Mouse (Mus musculus): ENCODE data around the gene Mrps6. TPM values are rescaled to one million over a fixed set of nuclear protein-coding genes. Genes with fewer than 3 reads are reported as not detected.

Gene Mrps6
- total and polyA plus RNA-seq, 3 experiments: 40.8 to 71.0 TPM; not detected in 1

DNA sequence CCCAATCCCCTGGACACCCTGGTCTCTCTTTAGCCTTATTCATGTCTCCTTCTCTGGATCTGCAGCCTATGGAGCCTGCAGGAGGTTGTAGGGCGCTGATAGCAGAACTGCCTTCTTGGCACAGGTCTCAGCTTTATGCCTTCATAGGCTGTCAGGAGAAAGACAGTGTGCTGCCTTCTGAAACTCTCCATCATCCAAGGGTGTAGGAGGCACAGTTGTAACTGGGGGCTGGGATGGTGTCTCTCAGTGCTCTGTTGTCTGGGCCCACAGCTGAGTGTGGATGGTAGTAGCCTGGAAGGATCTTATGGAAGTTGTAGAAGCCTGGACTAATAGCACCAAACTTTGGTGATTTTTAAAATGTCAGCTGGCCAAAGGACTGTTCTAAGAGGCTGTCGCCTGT lies 46.9 kb downstream of the Mrps6 start:
- no peaks in the 10 kb centered on the region for H3K79me2 ChIP-seq (ENCODE audit: control insufficient read depth, insufficient read depth, low read length, poor library complexity)
- no peak overlapping the region for H3K4me3 ChIP-seq (ENCODE audit: control insufficient read depth in 1 of 2, insufficient read depth in 1 of 2, low read depth in 2 of 2, low read length in 2 of 2)
- H3K9me3 ChIP-seq (replicated peaks; ENCODE audit: insufficient read depth, low read length): no peaks in the 10 kb centered on the region
- no peak overlapping the region for H3K9ac ChIP-seq (ENCODE audit: control insufficient read depth, low read depth, low read length, poor library complexity, severe bottlenecking)
- H3K36me3 ChIP-seq (ENCODE audit: control insufficient read depth in 1 of 2, insufficient read depth in 2 of 2, low read length in 2 of 2): peaks cover 0 to 1% of the 10 kb centered on the region in 2 experiments; a peak in 2 of 4 replicates
- H3K4me1 ChIP-seq (ENCODE audit: control insufficient read depth in 1 of 2, insufficient read depth in 2 of 2, low read length in 2 of 2): no peaks in the 10 kb centered on the region
- H3K27ac ChIP-seq (ENCODE audit: control insufficient read depth, low read depth, low read length): no peak overlapping the region
- no peak for DNase-seq (ENCODE audit: low read depth, low spot score)
- no peaks in the 10 kb centered on the region for H3K27me3 ChIP-seq (ENCODE audit: control insufficient read depth in 1 of 2, insufficient read depth in 2 of 2, low read length in 2 of 2)
- TF ChIP-seq ZC3H11A (IDR thresholded peaks at IDR 0.05; ENCODE audit: low read depth, low read length): no peak
- TF ChIP-seq TAL1 (IDR thresholded peaks at IDR 0.05; ENCODE audit: low read length): no peak
- TF ChIP-seq POLR2A (IDR thresholded peaks at IDR 0.05; ENCODE audit: control insufficient read depth in 1 of 2, insufficient read depth in 1 of 2, low read depth in 1 of 2, low read length in 2 of 2, poor library complexity in 1 of 2): no peak
- no peak for TF ChIP-seq ZKSCAN1 (IDR thresholded peaks at IDR 0.05; ENCODE audit: low read depth, low read length)
- TF ChIP-seq CHD2 (IDR thresholded peaks at IDR 0.05; ENCODE audit: low read length): no peak
- TF ChIP-seq ZNF384 (IDR thresholded peaks at IDR 0.05; ENCODE audit: low read depth, low read length): no peak

DNA sequence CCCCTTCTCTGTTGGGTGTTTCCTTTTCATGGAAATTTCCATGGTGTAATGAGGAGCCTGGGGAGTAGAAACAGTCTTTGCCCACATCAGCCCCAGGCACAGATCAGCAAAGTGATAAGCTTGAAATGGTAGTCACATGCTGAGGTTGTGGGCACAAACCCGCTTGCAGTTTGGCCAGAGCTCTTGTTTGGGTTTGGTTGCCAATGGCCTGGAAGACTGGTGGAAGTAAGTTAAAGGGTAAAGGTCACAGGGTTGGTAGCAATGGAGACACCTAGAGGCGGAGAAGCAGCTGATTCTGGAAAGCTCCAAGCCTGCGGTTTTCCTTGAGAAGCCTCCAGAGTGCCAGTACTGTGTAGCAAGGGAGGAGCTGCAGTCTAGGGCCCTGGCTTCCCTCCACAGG lies 47.6 kb downstream of the Mrps6 start:
- Histone ChIP-seq H3K4me1 (ENCODE audit: control insufficient read depth in 1 of 2, insufficient read depth in 2 of 2, low read length in 2 of 2) (no peaks in the 10 kb centered on the region), H3K4me3 (ENCODE audit: control insufficient read depth in 1 of 2, insufficient read depth in 1 of 2, low read depth in 2 of 2, low read length in 2 of 2) (no peak overlapping the region), H3K27me3 (ENCODE audit: control insufficient read depth in 1 of 2, insufficient read depth in 2 of 2, low read length in 2 of 2) (no peaks in the 10 kb centered on the region), H3K9ac (ENCODE audit: control insufficient read depth, low read depth, low read length, poor library complexity, severe bottlenecking) (no peak overlapping the region), H3K36me3 (ENCODE audit: control insufficient read depth in 1 of 2, insufficient read depth in 2 of 2, low read length in 2 of 2) (peaks cover 0 to 1% of the 10 kb centered on the region in 2 experiments; a peak in 2 of 4 replicates), H3K79me2 (ENCODE audit: control insufficient read depth, insufficient read depth, low read length, poor library complexity) (no peaks in the 10 kb centered on the region), H3K27ac (ENCODE audit: control insufficient read depth, low read depth, low read length) (no peak overlapping the region), H3K9me3 (replicated peaks; ENCODE audit: insufficient read depth, low read length) (no peaks in the 10 kb centered on the region)
- TF ChIP-seq E2F4 (IDR thresholded peaks at IDR 0.05; ENCODE audit: borderline replicate concordance, low read depth, low read length) (no peak), GATA1 (IDR thresholded peaks at IDR 0.05; ENCODE audit: low read depth, low read length) (no peak)
- no peak for DNase-seq (ENCODE audit: low read depth, low spot score)

DNA sequence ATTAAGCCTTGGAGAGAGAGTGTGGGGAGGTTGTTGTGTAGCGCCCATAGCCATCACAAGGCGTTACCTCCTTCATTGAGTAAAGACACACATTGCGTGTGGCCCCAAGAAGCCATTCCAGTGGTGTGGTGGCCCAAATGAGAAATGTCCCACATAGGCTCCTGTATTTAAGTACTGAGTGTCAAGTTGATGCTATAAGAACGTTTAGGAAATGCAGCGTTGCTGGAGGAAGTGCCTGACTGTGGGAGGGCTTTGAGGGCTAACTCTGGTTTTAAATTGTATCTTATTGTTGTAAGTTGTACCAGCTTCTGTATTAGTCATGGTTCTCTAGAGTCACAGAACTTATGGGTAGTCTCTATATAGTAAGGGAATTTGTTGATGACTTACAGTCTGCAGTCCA lies 49.3 kb downstream of the Mrps6 start:
- no peak overlapping the region for H3K27ac ChIP-seq (ENCODE audit: control insufficient read depth, low read depth, low read length)
- H3K27me3 ChIP-seq (ENCODE audit: control insufficient read depth in 1 of 2, insufficient read depth in 2 of 2, low read length in 2 of 2): no peaks in the 10 kb centered on the region
- no peak for DNase-seq (ENCODE audit: low read depth, low spot score)
- H3K79me2 ChIP-seq (ENCODE audit: control insufficient read depth, insufficient read depth, low read length, poor library complexity): no peaks in the 10 kb centered on the region
- peaks cover 0 to 1% of the 10 kb centered on the region in 2 experiments; a peak in 1 of 4 replicates for H3K36me3 ChIP-seq (ENCODE audit: control insufficient read depth in 1 of 2, insufficient read depth in 2 of 2, low read length in 2 of 2)
- H3K4me3 ChIP-seq (ENCODE audit: control insufficient read depth in 1 of 2, insufficient read depth in 1 of 2, low read depth in 2 of 2, low read length in 2 of 2): no peak overlapping the region
- TF ChIP-seq UBTF (IDR thresholded peaks at IDR 0.05; ENCODE audit: borderline replicate concordance, insufficient read depth, low read depth, low read length) (no peak), ELF1 (IDR thresholded peaks at IDR 0.05; ENCODE audit: low read depth, low read length) (no peak), ZNF384 (IDR thresholded peaks at IDR 0.05; ENCODE audit: low read depth, low read length) (no peak), SIN3A (IDR thresholded peaks at IDR 0.05; ENCODE audit: low read length) (no peak), RCOR1 (IDR thresholded peaks at IDR 0.05; ENCODE audit: low read depth, low read length) (no peak), TAL1 (IDR thresholded peaks at IDR 0.05; ENCODE audit: low read length) (no peak), TBP (IDR thresholded peaks at IDR 0.05; ENCODE audit: low read depth, low read length) (no peak), USF1 (IDR thresholded peaks at IDR 0.05; ENCODE audit: low read depth, low read length) (no peak), TCF12 (IDR thresholded peaks at IDR 0.05; ENCODE audit: low read depth, low read length) (no peak), GATA1 (IDR thresholded peaks at IDR 0.05; ENCODE audit: low read depth, low read length) (no peak), ZC3H11A (IDR thresholded peaks at IDR 0.05; ENCODE audit: low read depth, low read length) (no peak), HCFC1 (IDR thresholded peaks at IDR 0.05; ENCODE audit: low read depth, low read length) (no peak), MEF2A (IDR thresholded peaks at IDR 0.05; ENCODE audit: extremely low read depth, insufficient replicate concordance, low read depth, low read length, poor library complexity, severe bottlenecking) (no peak), EP300 (IDR thresholded peaks at IDR 0.05; ENCODE audit: low read depth in 1 of 2, low read length in 2 of 2) (no peak), KAT2A (conservative IDR thresholded peaks at IDR 0.05; ENCODE audit: low read depth, low read length) (no peak), ETS1 (IDR thresholded peaks at IDR 0.05; ENCODE audit: low read depth, low read length) (no peak), POLR2AphosphoS5 (IDR thresholded peaks at IDR 0.05; ENCODE audit: borderline replicate concordance, low read depth, low read length) (no peak)
- no peaks in the 10 kb centered on the region for H3K4me1 ChIP-seq (ENCODE audit: control insufficient read depth in 1 of 2, insufficient read depth in 2 of 2, low read length in 2 of 2)
- H3K9ac ChIP-seq (ENCODE audit: control insufficient read depth, low read depth, low read length, poor library complexity, severe bottlenecking): no peak overlapping the region
- H3K9me3 ChIP-seq (replicated peaks; ENCODE audit: insufficient read depth, low read length): no peaks in the 10 kb centered on the region

All from MEL (cell line).